Mouse (Mus musculus) monocyte, adult 2 months (primary cell): ENCODE data around the gene Spice1.

Source experiments
- DNase-seq, 2 experiments: peaks; one replicate each; pipeline ENCODE4 v3.0.0; 2022; ENCODE audit warnings: low spot score in 2 of 2, low read depth in 1 of 2

The Spice1 gene

GRCm38 (mm10) chr16:44347071-44347901 is at the start of gene Spice1:
Spice1 (plus strand) TSS chr16:44347121.
- DNase-seq: peak; percentile 71 to 90

- DNase-seq: no peak
These were observed 47.4 kb upstream of the Spice1 start for GRCm38 (mm10) chr16:44299438-44300093.

GRCm38 (mm10) chr16:44302126-44302892 is 44.6 kb upstream of the Spice1 start:
- DNase-seq: no peak

- DNase-seq: no peak
These were observed 43.1 kb upstream of the Spice1 start for GRCm38 (mm10) chr16:44303822-44304221.

GRCm38 (mm10) chr16:44305606-44306005 is 41.3 kb upstream of the Spice1 start:
- no peak for DNase-seq

GRCm38 (mm10) chr16:44313422-44313821 is 33.5 kb upstream of the Spice1 start:
- no peak for DNase-seq

GRCm38 (mm10) chr16:44316350-44316749 is 30.6 kb upstream of the Spice1 start:
- no peak for DNase-seq

- DNase-seq: no peak
These were observed 26.7 kb upstream of the Spice1 start for GRCm38 (mm10) chr16:44320232-44320631.

- DNase-seq: no peak
These were observed 18.3 kb upstream of the Spice1 start for GRCm38 (mm10) chr16:44328644-44329043.

- DNase-seq: no peak
These were observed 16.3 kb upstream of the Spice1 start for GRCm38 (mm10) chr16:44330657-44331056.

GRCm38 (mm10) chr16:44331154-44331553 is 15.8 kb upstream of the Spice1 start:
- DNase-seq: no peak

- DNase-seq: no peak
These were observed 15.3 kb upstream of the Spice1 start for GRCm38 (mm10) chr16:44331671-44331994.

GRCm38 (mm10) chr16:44331995-44332860 is 14.7 kb upstream of the Spice1 start:
- DNase-seq: no peak

- DNase-seq: no peak
These were observed 14.0 kb upstream of the Spice1 start, which contains the start of gene Sidt1 for GRCm38 (mm10) chr16:44332861-44333284. Sidt1 (minus strand) TSS chr16:44333196.

- DNase-seq: no peak
These were observed 9.4 kb upstream of the Spice1 start for GRCm38 (mm10) chr16:44337541-44337940.

- no peak for DNase-seq
These were observed 3.0 kb downstream of the Spice1 start for GRCm38 (mm10) chr16:44349801-44350397.

GRCm38 (mm10) chr16:44356291-44356690 is 9.4 kb downstream of the Spice1 start:
- DNase-seq: no peak

- no peak for DNase-seq
These were observed 10.8 kb downstream of the Spice1 start for GRCm38 (mm10) chr16:44357571-44358268.

- DNase-seq: no peak
These were observed 15.3 kb downstream of the Spice1 start for GRCm38 (mm10) chr16:44361921-44362890.
